Mouse (Mus musculus) liver, adult 2 months (tissue): ENCODE measurements around the gene Cep41.

Experiments
- CTCF ChIP-seq: fragments of 200-500 bp; IDR thresholded peaks from 2 replicates; pipeline ENCODE4 v1.5.1; 2011; ENCODE audit warnings: low read depth, low read length, control low read depth
- POLR2A ChIP-seq: fragments of 200-500 bp; IDR thresholded peaks from 2 replicates; pipeline ENCODE4 v1.6.1; 2011; ENCODE audit warnings: low read length, control low read depth; ENCODE audit not compliant: insufficient read depth; ENCODE audit errors: extremely low read depth

DNA sequence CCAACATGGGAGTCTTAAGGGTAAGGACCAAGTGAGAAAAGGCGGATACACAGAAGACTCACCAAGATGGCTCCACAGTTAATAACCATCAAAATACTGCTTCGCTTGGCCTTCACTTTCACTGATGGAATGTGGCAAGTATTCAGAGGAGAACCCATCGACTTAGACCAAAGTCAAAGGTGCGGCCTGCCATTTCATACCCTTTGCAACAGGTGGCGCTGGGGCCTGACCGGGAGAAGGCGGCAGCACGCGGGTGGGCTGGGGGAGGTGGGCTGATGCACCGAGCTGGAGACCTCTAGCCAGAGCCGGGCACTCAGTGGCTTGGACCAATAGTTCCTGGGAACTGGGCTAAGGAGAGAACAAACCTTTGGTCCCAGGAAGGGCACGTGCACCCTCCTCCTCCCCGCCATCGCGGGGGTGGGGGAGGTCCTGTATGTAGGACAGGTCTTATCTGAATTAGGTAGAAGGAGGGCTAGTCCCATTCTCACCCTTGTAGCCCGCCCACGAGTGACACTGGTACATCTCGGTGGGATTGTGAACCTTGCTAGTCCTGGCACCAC, 39.1 kb upstream of the Cep41 start:
- TF ChIP-seq CTCF: no peak
- TF ChIP-seq POLR2A: no peak
